Mouse (Mus musculus): ENCODE results near the gene C1d. TPM values are rescaled to one million over a fixed set of nuclear protein-coding genes. Genes with fewer than 3 reads are reported as not detected.

The C1d gene
- polyA plus RNA-seq, 1 experiment, result not detected

- no peaks in the 10 kb centered on the region for H3K4me1 ChIP-seq (ENCODE audit: control insufficient read depth, insufficient read depth, low read length)
- TF ChIP-seq POLR2A (IDR thresholded peaks at IDR 0.05; ENCODE audit: insufficient read depth, low read depth, low read length) (no peak), CTCF (IDR thresholded peaks at IDR 0.05; ENCODE audit: insufficient read depth, low read depth, low read length) (no peak)
- H3K27ac ChIP-seq (ENCODE audit: insufficient read depth, low read depth, low read length), result no peak overlapping the region
- no peak overlapping the region for H3K4me3 ChIP-seq (ENCODE audit: insufficient read depth, low read depth, low read length)
These were observed 50.1 kb downstream of the C1d start for GRCm38 (mm10) chr11:17307457-17307856.

Other genes starting within 250 kb of the C1d start
- gene Cnrip1, start 206.0 kb upstream of the C1d start, polyA plus RNA-seq (2012; ENCODE audit: insufficient read depth, insufficient read length, low replicate concordance, missing spikeins), result not detected in 2 replicates
- gene Plek, start 205.2 kb upstream of the C1d start, polyA plus RNA-seq (2012; ENCODE audit: insufficient read depth, insufficient read length, low replicate concordance, missing spikeins), result not detected in 2 replicates
- 107 TPM in 1 of 2 replicates, not detected in the other for gene Ppp3r1, start 98.3 kb upstream of the C1d start, polyA plus RNA-seq (2012; ENCODE audit: insufficient read depth, insufficient read length, low replicate concordance, missing spikeins)
- not detected in 2 replicates for gene Wdr92, start 75.5 kb upstream of the C1d start, polyA plus RNA-seq (2012; ENCODE audit: insufficient read depth, insufficient read length, low replicate concordance, missing spikeins)
- not detected in 2 replicates for gene Pno1, start 46.0 kb upstream of the C1d start, polyA plus RNA-seq (2012; ENCODE audit: insufficient read depth, insufficient read length, low replicate concordance, missing spikeins)